8 mouse cellular contexts compared by ENCODE assay signal in genomic region chr11:95533484-95534160, GRCm38 (mm10). TPM values are rescaled to one million over a fixed set of nuclear protein-coding genes. Genes with fewer than 3 reads are reported as not detected.
A peak's percentile ranks its signal among the peaks of the same experiment; 100 is the strongest.
DNase-seq lines count a peak whose midpoint lies in the region; ATAC-seq and TF ChIP-seq lines count a peak whose summit lies in the region.

No protein-coding gene starts in this region.

- no peak overlapping the region; the same call in 1 of the 2 replicates for H3K4me2 ChIP-seq in forebrain, embryonic 15.5 days (replicated peaks)
- H3K4me2 ChIP-seq in neural tube, embryonic 15.5 days: peak overlapping the region; percentile 54

- 22% methylated on average over 24 of the region's 24 CpGs for WGBS in forebrain, embryonic 15.5 days
- 21% methylated on average over 24 of the region's 24 CpGs for WGBS in lung, adult 2 months
- WGBS in neural tube, embryonic 15.5 days: 21% methylated on average over 24 of the region's 24 CpGs

- no peak overlapping the region for H3K4me3 ChIP-seq in forebrain, embryonic 15.5 days
- H3K4me3 ChIP-seq in lung, adult 2 months (replicated peaks; ENCODE audit: extremely low read depth, low read depth, low read length): no peak overlapping the region
- H3K4me3 ChIP-seq in neural tube, embryonic 15.5 days (replicated peaks): peak overlapping the region; percentile 25

- H3K9ac ChIP-seq in forebrain, embryonic 15.5 days (replicated peaks): 0 out of 2 replicates have a peak overlapping the region, but pooled peaks have one; percentile 15
- H3K9ac ChIP-seq in neural tube, embryonic 15.5 days (replicated peaks): 0 out of 2 replicates have a peak overlapping the region, but pooled peaks have one; percentile 8

- DNase-seq in ES-CJ7 (ENCODE audit: low read depth, low spot score): peak; percentile 82
- DNase-seq in cerebellum, adult 11-12 months: peak; percentile 74
- DNase-seq in heart, postnatal 25 days (ENCODE audit: low spot score): peak; percentile 68
- DNase-seq in layer of hippocampus, adult 11-12 months (ENCODE audit: low spot score): peak; percentile 85
- DNase-seq in lung, adult 2 months: peak; percentile 89
- DNase-seq in testis, postnatal 10 days (ENCODE audit: low spot score): peak; percentile 98

- peak; percentile 78; the same call in 1 of the 2 replicates for ATAC-seq in forebrain, embryonic 15.5 days (replicated peaks)
- ATAC-seq in neural tube, embryonic 15.5 days (ENCODE audit: low FRiP score): peak; percentile 79; the same call in 1 of the 2 replicates

- no peaks in the 10 kb centered on the region for H3K9me3 ChIP-seq in forebrain, embryonic 15.5 days
- H3K9me3 ChIP-seq in neural tube, embryonic 15.5 days (replicated peaks): no peaks in the 10 kb centered on the region

- TF ChIP-seq POLR2A in lung, adult 2 months (IDR thresholded peaks at IDR 0.05; ENCODE audit: borderline replicate concordance, extremely low read depth, low read depth, low read length): no peak

- TF ChIP-seq CTCF in lung, adult 2 months (IDR thresholded peaks at IDR 0.05; ENCODE audit: insufficient read depth, low read length): peak; percentile 87

- no peaks in the 10 kb centered on the region for H3K27me3 ChIP-seq in forebrain, embryonic 15.5 days
- H3K27me3 ChIP-seq in neural tube, embryonic 15.5 days (replicated peaks): peaks cover 3% of the 10 kb centered on the region; the same call in 1 of the 2 replicates

- no peaks in the 10 kb centered on the region for H3K36me3 ChIP-seq in forebrain, embryonic 15.5 days
- no peaks in the 10 kb centered on the region for H3K36me3 ChIP-seq in neural tube, embryonic 15.5 days

- H3K4me1 ChIP-seq in forebrain, embryonic 15.5 days: 0 out of 2 replicates have a peak, but pooled peaks cover 6% of the 10 kb centered on the region
- H3K4me1 ChIP-seq in lung, adult 2 months (ENCODE audit: control insufficient read depth, insufficient read depth, low read length): no peaks in the 10 kb centered on the region
- peaks cover 4% of the 10 kb centered on the region for H3K4me1 ChIP-seq in neural tube, embryonic 15.5 days

- intact Hi-C loops in heart, postnatal 25 days (cut with DNase I): loop anchor here (1.0 to 5.0 kb wide), 3 partner anchors 53 to 219 kb away; no protein-coding TSS in a partner anchor

- no peak overlapping the region for H3K27ac ChIP-seq in forebrain, embryonic 15.5 days (replicated peaks)
- no peak overlapping the region for H3K27ac ChIP-seq in neural tube, embryonic 15.5 days (replicated peaks)

RNA-seq across cellular contexts. Expression of gene Nxph3, which starts 19.3 kb away (rescaled TPM):
- polyA plus RNA-seq in forebrain, embryonic 15.5 days (2015; fragmentation: Nextera tagmentation; extraction: Ambion mirVana): 6.3 and 6.9 TPM in 2 replicates
- under 1 TPM; 0.62 to 0.64 TPM for total RNA-seq in heart, postnatal 25 days (2021)
- polyA plus RNA-seq in lung, adult 2 months (2012; rRNA removed): 6.6 and 9.2 TPM in 2 replicates
- polyA plus RNA-seq in neural tube, embryonic 15.5 days (2015; fragmentation: Nextera tagmentation; extraction: Ambion mirVana): 1.8 and 2.0 TPM in 2 replicates

RNA-seq across cellular contexts. Expression of gene Ngfr, which starts 53.9 kb away (rescaled TPM):
- 6.1 and 7.9 TPM in 2 replicates for polyA plus RNA-seq in forebrain, embryonic 15.5 days (2015; fragmentation: Nextera tagmentation; extraction: Ambion mirVana)
- under 1 TPM; 0.44 to 0.70 TPM for total RNA-seq in heart, postnatal 25 days (2021)
- 1.9 TPM in 2 replicates for polyA plus RNA-seq in lung, adult 2 months (2012; rRNA removed)
- 69.1 and 69.3 TPM in 2 replicates for polyA plus RNA-seq in neural tube, embryonic 15.5 days (2015; fragmentation: Nextera tagmentation; extraction: Ambion mirVana)
